Mouse (Mus musculus) heart, embryonic 16.5 days (tissue): ENCODE data around the gene Edar. TPM values are rescaled to one million over a fixed set of nuclear protein-coding genes. Genes with fewer than 3 reads are reported as not detected.

Experiments
- polyA plus RNA-seq: library from polyadenylated mRNA; unstranded; fragments of >200 nt; fragmentation: Nextera tagmentation; extraction: Ambion mirVana; gene quantifications from 2 replicates; pipeline ENCODE4 v1.2.1, GENCODE M21; 2015

The Edar gene
- polyA plus RNA-seq, 1 experiment from 2014 or later: 0.21 TPM

Other genes starting within 250 kb of the Edar start
- gene Ranbp2, start 228.7 kb downstream of the Edar start, polyA plus RNA-seq: 14.0 and 15.4 TPM in 2 replicates
- gene Ccdc138, start 177.7 kb downstream of the Edar start, polyA plus RNA-seq: 6.6 and 7.2 TPM in 2 replicates
- not detected in 2 replicates for gene Gm17542, start 42.6 kb upstream of the Edar start, polyA plus RNA-seq
- gene Sh3rf3, start 137.7 kb upstream of the Edar start, polyA plus RNA-seq: 0.32 and 0.95 TPM in 2 replicates